Mouse (Mus musculus): ENCODE measurements at regions not wholly inside any gene's neighbourhood (a gene's known extent, or its start where the extent isn't known, plus 50 kb on each side); places are given as distances from the start of the nearest gene placed in this dataset.

GRCm38 (mm10) chr12:25358846-25359525 is 262.0 kb upstream of the Id2 start:
- Histone ChIP-seq H3K4me1 (ENCODE audit: control insufficient read depth, insufficient read depth, low read length) (no peaks in the 10 kb centered on the region), H3K27me3 (ENCODE audit: control insufficient read depth, insufficient read depth, low read length) (no peaks in the 10 kb centered on the region), H3K27ac (ENCODE audit: low read length) (no peak overlapping the region), H3K4me3 (ENCODE audit: low read depth, low read length) (no peak overlapping the region), H3K36me3 (ENCODE audit: control insufficient read depth, insufficient read depth, low read length) (no peaks in the 10 kb centered on the region), H3K4me2 (replicated peaks; ENCODE audit: low read depth, low read length) (no peak overlapping the region), H3K9ac (replicated peaks; ENCODE audit: low read depth, low read length) (no peak overlapping the region), H3K9me3 (ENCODE audit: control insufficient read depth, low read depth, low read length) (no peaks in the 10 kb centered on the region)
- WGBS: 82% methylated on average over 8 of the region's 8 CpGs
- no peak for ATAC-seq (ENCODE audit: insufficient number of reproducible peaks, insufficient read depth, low FRiP score, low read depth)

GRCm38 (mm10) chr12:25356774-25357173 is 259.8 kb upstream of the Id2 start:
- Histone ChIP-seq H3K4me2 (replicated peaks; ENCODE audit: low read depth, low read length) (no peak overlapping the region), H3K9ac (replicated peaks; ENCODE audit: low read depth, low read length) (no peak overlapping the region), H3K4me3 (ENCODE audit: low read depth, low read length) (no peak overlapping the region), H3K27me3 (ENCODE audit: control insufficient read depth, insufficient read depth, low read length) (no peaks in the 10 kb centered on the region), H3K36me3 (ENCODE audit: control insufficient read depth, insufficient read depth, low read length) (no peaks in the 10 kb centered on the region), H3K27ac (ENCODE audit: low read length) (no peak overlapping the region), H3K4me1 (ENCODE audit: control insufficient read depth, insufficient read depth, low read length) (no peaks in the 10 kb centered on the region), H3K9me3 (ENCODE audit: control insufficient read depth, low read depth, low read length) (no peaks in the 10 kb centered on the region)
- WGBS: 66% methylated on average over 2 of the region's 2 CpGs
- ATAC-seq (ENCODE audit: insufficient number of reproducible peaks, insufficient read depth, low FRiP score, low read depth): no peak

- Histone ChIP-seq H3K36me3 (ENCODE audit: control insufficient read depth, insufficient read depth, low read length) (no peaks in the 10 kb centered on the region), H3K4me1 (ENCODE audit: control insufficient read depth, insufficient read depth, low read length) (no peaks in the 10 kb centered on the region), H3K9me3 (ENCODE audit: control insufficient read depth, low read depth, low read length) (no peaks in the 10 kb centered on the region), H3K4me3 (ENCODE audit: low read depth, low read length) (no peak overlapping the region), H3K27me3 (ENCODE audit: control insufficient read depth, insufficient read depth, low read length) (no peaks in the 10 kb centered on the region), H3K4me2 (replicated peaks; ENCODE audit: low read depth, low read length) (no peak overlapping the region), H3K9ac (replicated peaks; ENCODE audit: low read depth, low read length) (no peak overlapping the region), H3K27ac (ENCODE audit: low read length) (no peak overlapping the region)
- WGBS: 65% methylated on average over 1 of the region's 1 CpGs
- no peak for ATAC-seq (ENCODE audit: insufficient number of reproducible peaks, insufficient read depth, low FRiP score, low read depth)
Measured at GRCm38 (mm10) chr12:25355217-25355616, 258.3 kb upstream of the Id2 start.

- H3K4me3 ChIP-seq (ENCODE audit: low read depth, low read length): no peak overlapping the region
- no peak for ATAC-seq (ENCODE audit: insufficient number of reproducible peaks, insufficient read depth, low FRiP score, low read depth)
- H3K9me3 ChIP-seq (ENCODE audit: control insufficient read depth, low read depth, low read length): no peaks in the 10 kb centered on the region
- H3K27ac ChIP-seq (ENCODE audit: low read length): no peak overlapping the region
- H3K4me1 ChIP-seq (ENCODE audit: control insufficient read depth, insufficient read depth, low read length): no peaks in the 10 kb centered on the region
- no peaks in the 10 kb centered on the region for H3K36me3 ChIP-seq (ENCODE audit: control insufficient read depth, insufficient read depth, low read length)
- H3K9ac ChIP-seq (replicated peaks; ENCODE audit: low read depth, low read length): no peak overlapping the region
- H3K4me2 ChIP-seq (replicated peaks; ENCODE audit: low read depth, low read length): no peak overlapping the region
- 79% methylated on average over 10 of the region's 10 CpGs for WGBS
- no peaks in the 10 kb centered on the region for H3K27me3 ChIP-seq (ENCODE audit: control insufficient read depth, insufficient read depth, low read length)
Measured at GRCm38 (mm10) chr12:25353402-25353896, 256.5 kb upstream of the Id2 start.

GRCm38 (mm10) chr12:25352160-25352559 is 255.2 kb upstream of the Id2 start:
- H3K36me3 ChIP-seq (ENCODE audit: control insufficient read depth, insufficient read depth, low read length): no peaks in the 10 kb centered on the region
- H3K27me3 ChIP-seq (ENCODE audit: control insufficient read depth, insufficient read depth, low read length): no peaks in the 10 kb centered on the region
- H3K9me3 ChIP-seq (ENCODE audit: control insufficient read depth, low read depth, low read length): no peaks in the 10 kb centered on the region
- no peak overlapping the region for H3K4me3 ChIP-seq (ENCODE audit: low read depth, low read length)
- no peaks in the 10 kb centered on the region for H3K4me1 ChIP-seq (ENCODE audit: control insufficient read depth, insufficient read depth, low read length)
- H3K4me2 ChIP-seq (replicated peaks; ENCODE audit: low read depth, low read length): no peak overlapping the region
- ATAC-seq (ENCODE audit: insufficient number of reproducible peaks, insufficient read depth, low FRiP score, low read depth): no peak
- no peak overlapping the region for H3K27ac ChIP-seq (ENCODE audit: low read length)
- H3K9ac ChIP-seq (replicated peaks; ENCODE audit: low read depth, low read length): no peak overlapping the region

GRCm38 (mm10) chr12:25344354-25344753 is 247.4 kb upstream of the Id2 start:
- no peaks in the 10 kb centered on the region for H3K36me3 ChIP-seq (ENCODE audit: control insufficient read depth, insufficient read depth, low read length)
- no peaks in the 10 kb centered on the region for H3K4me1 ChIP-seq (ENCODE audit: control insufficient read depth, insufficient read depth, low read length)
- no peaks in the 10 kb centered on the region for H3K27me3 ChIP-seq (ENCODE audit: control insufficient read depth, insufficient read depth, low read length)
- H3K9ac ChIP-seq (replicated peaks; ENCODE audit: low read depth, low read length): no peak overlapping the region
- no peak overlapping the region for H3K4me2 ChIP-seq (replicated peaks; ENCODE audit: low read depth, low read length)
- H3K4me3 ChIP-seq (ENCODE audit: low read depth, low read length): no peak overlapping the region
- H3K9me3 ChIP-seq (ENCODE audit: control insufficient read depth, low read depth, low read length): no peaks in the 10 kb centered on the region
- no peak for ATAC-seq (ENCODE audit: insufficient number of reproducible peaks, insufficient read depth, low FRiP score, low read depth)
- H3K27ac ChIP-seq (ENCODE audit: low read length): no peak overlapping the region
- WGBS: 72% methylated on average over 17 of the region's 17 CpGs

GRCm38 (mm10) chr12:25338771-25339170 is 241.8 kb upstream of the Id2 start:
- H3K27ac ChIP-seq (ENCODE audit: low read length): no peak overlapping the region
- no peaks in the 10 kb centered on the region for H3K27me3 ChIP-seq (ENCODE audit: control insufficient read depth, insufficient read depth, low read length)
- no peaks in the 10 kb centered on the region for H3K4me1 ChIP-seq (ENCODE audit: control insufficient read depth, insufficient read depth, low read length)
- no peak overlapping the region for H3K4me3 ChIP-seq (ENCODE audit: low read depth, low read length)
- 80% methylated on average over 1 of the region's 1 CpGs for WGBS
- no peaks in the 10 kb centered on the region for H3K36me3 ChIP-seq (ENCODE audit: control insufficient read depth, insufficient read depth, low read length)
- ATAC-seq (ENCODE audit: insufficient number of reproducible peaks, insufficient read depth, low FRiP score, low read depth): no peak
- no peak overlapping the region for H3K9ac ChIP-seq (replicated peaks; ENCODE audit: low read depth, low read length)
- H3K4me2 ChIP-seq (replicated peaks; ENCODE audit: low read depth, low read length): no peak overlapping the region
- no peaks in the 10 kb centered on the region for H3K9me3 ChIP-seq (ENCODE audit: control insufficient read depth, low read depth, low read length)

- Histone ChIP-seq H3K4me2 (replicated peaks; ENCODE audit: low read depth, low read length) (no peak overlapping the region), H3K4me3 (ENCODE audit: low read depth, low read length) (no peak overlapping the region), H3K9ac (replicated peaks; ENCODE audit: low read depth, low read length) (no peak overlapping the region), H3K27me3 (ENCODE audit: control insufficient read depth, insufficient read depth, low read length) (no peaks in the 10 kb centered on the region), H3K4me1 (ENCODE audit: control insufficient read depth, insufficient read depth, low read length) (no peaks in the 10 kb centered on the region), H3K27ac (ENCODE audit: low read length) (no peak overlapping the region), H3K9me3 (ENCODE audit: control insufficient read depth, low read depth, low read length) (no peaks in the 10 kb centered on the region), H3K36me3 (ENCODE audit: control insufficient read depth, insufficient read depth, low read length) (no peaks in the 10 kb centered on the region)
- ATAC-seq (ENCODE audit: insufficient number of reproducible peaks, insufficient read depth, low FRiP score, low read depth): no peak
- WGBS: 72% methylated on average over 2 of the region's 2 CpGs
Measured at GRCm38 (mm10) chr12:25335930-25336329, 239.0 kb upstream of the Id2 start.

GRCm38 (mm10) chr12:25335069-25335468 is 238.1 kb upstream of the Id2 start:
- no peaks in the 10 kb centered on the region for H3K36me3 ChIP-seq (ENCODE audit: control insufficient read depth, insufficient read depth, low read length)
- H3K27ac ChIP-seq (ENCODE audit: low read length): no peak overlapping the region
- no peaks in the 10 kb centered on the region for H3K27me3 ChIP-seq (ENCODE audit: control insufficient read depth, insufficient read depth, low read length)
- WGBS: 74% methylated on average over 5 of the region's 5 CpGs
- ATAC-seq (ENCODE audit: insufficient number of reproducible peaks, insufficient read depth, low FRiP score, low read depth): no peak
- no peak overlapping the region for H3K4me3 ChIP-seq (ENCODE audit: low read depth, low read length)
- no peak overlapping the region for H3K9ac ChIP-seq (replicated peaks; ENCODE audit: low read depth, low read length)
- no peaks in the 10 kb centered on the region for H3K9me3 ChIP-seq (ENCODE audit: control insufficient read depth, low read depth, low read length)
- H3K4me2 ChIP-seq (replicated peaks; ENCODE audit: low read depth, low read length): no peak overlapping the region
- no peaks in the 10 kb centered on the region for H3K4me1 ChIP-seq (ENCODE audit: control insufficient read depth, insufficient read depth, low read length)
